Mouse (Mus musculus): ENCODE data around the gene Mydgf. TPM values are rescaled to one million over a fixed set of nuclear protein-coding genes. Genes with fewer than 3 reads are reported as not detected.

The Mydgf gene
- polyA plus RNA-seq, 1 experiment, result 60.6 TPM

DNA sequence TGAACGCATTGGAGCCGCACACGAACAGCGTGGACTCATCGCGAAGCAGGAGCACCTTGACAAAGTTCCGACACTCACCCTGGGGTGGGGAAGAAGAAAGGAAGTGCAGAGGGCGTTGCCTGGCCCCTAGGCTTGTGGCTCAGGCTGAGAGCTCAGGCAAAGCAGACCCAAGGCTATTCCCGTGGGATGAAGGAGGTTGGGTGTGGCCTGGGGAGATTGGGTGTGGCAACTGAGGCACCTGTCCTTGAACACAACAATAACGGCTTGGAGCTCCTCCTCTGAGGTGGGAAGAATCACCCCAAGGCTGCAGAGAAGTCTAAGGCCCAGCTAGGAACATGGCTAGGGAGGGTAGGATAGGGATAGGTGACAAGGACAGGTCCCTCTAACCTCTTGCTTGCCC lies 52.6 kb downstream of the Mydgf start:
- Histone ChIP-seq H3K27me3 (replicated peaks; ENCODE audit: control insufficient read depth, insufficient read depth, low read length) (no peaks in the 10 kb centered on the region), H3K27ac (ENCODE audit: insufficient read depth, low read depth, low read length) (no peak overlapping the region), H3K4me3 (ENCODE audit: insufficient read depth, low read depth, low read length) (no peak overlapping the region), H3K4me1 (ENCODE audit: control insufficient read depth, insufficient read depth, low read length) (no peaks in the 10 kb centered on the region), H3K36me3 (ENCODE audit: control insufficient read depth, insufficient read depth, low read length) (no peaks in the 10 kb centered on the region)
- WGBS, result 91% methylated on average over 10 of the region's 10 CpGs
- TF ChIP-seq CTCF (conservative IDR thresholded peaks at IDR 0.05; ENCODE audit: insufficient read depth, insufficient read length, low read depth, low read length), result no peak
- no peak for TF ChIP-seq POLR2A (IDR thresholded peaks at IDR 0.05; ENCODE audit: low read depth, low read length)
- DNase-seq, result no peak

DNA sequence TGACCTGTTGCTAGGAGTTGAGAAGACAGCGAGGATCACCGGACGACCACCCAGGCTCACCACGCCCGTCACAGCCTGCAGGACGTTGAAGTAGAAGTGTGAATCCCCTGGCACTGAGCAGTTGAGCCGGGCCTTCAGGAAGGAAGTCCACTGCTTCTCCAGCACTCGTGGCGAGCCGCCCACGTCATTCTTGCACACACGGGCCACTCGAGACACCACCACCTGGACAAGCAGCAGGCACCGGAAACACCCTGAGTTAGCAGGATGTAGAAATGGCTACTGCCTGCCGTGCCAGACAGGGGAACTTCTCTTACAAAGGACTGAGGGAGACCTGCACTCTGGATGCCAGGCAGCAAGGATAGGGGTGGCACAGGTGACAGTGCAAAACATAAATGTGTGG lies 55.5 kb downstream of the Mydgf start:
- Histone ChIP-seq H3K4me1 (ENCODE audit: control insufficient read depth, insufficient read depth, low read length) (no peaks in the 10 kb centered on the region), H3K4me3 (ENCODE audit: insufficient read depth, low read depth, low read length) (no peak overlapping the region), H3K27ac (ENCODE audit: insufficient read depth, low read depth, low read length) (no peak overlapping the region), H3K27me3 (replicated peaks; ENCODE audit: control insufficient read depth, insufficient read depth, low read length) (no peaks in the 10 kb centered on the region), H3K36me3 (ENCODE audit: control insufficient read depth, insufficient read depth, low read length) (no peaks in the 10 kb centered on the region)
- TF ChIP-seq POLR2A (IDR thresholded peaks at IDR 0.05; ENCODE audit: low read depth, low read length), result no peak
- TF ChIP-seq CTCF (conservative IDR thresholded peaks at IDR 0.05; ENCODE audit: insufficient read depth, insufficient read length, low read depth, low read length), result no peak
- WGBS, result 62% methylated on average over 15 of the region's 15 CpGs
- no peak for DNase-seq

DNA sequence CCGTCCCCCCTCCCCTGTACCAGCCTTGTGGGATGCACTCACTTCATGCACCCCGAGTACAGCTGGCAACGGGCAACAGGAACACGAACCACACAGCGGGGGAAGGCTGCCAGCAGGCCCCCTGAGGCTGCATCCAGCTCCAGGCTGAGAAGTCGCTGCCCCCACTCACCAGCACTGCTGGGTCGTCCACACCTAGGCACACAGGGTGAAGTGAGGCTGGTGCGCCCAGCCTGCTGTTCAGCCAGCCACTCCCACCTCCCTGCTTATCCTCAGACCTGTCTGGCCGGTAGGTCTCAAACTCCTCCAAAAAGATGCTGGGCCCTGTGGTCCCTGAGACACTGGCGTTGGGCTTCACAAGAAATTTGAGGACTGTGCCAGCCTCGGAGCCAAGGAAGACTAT lies 57.5 kb downstream of the Mydgf start:
- DNase-seq, result no peak
- Histone ChIP-seq H3K27me3 (replicated peaks; ENCODE audit: control insufficient read depth, insufficient read depth, low read length) (no peaks in the 10 kb centered on the region), H3K36me3 (ENCODE audit: control insufficient read depth, insufficient read depth, low read length) (no peaks in the 10 kb centered on the region), H3K4me1 (ENCODE audit: control insufficient read depth, insufficient read depth, low read length) (no peaks in the 10 kb centered on the region), H3K27ac (ENCODE audit: insufficient read depth, low read depth, low read length) (no peak overlapping the region), H3K4me3 (ENCODE audit: insufficient read depth, low read depth, low read length) (no peak overlapping the region)
- TF ChIP-seq CTCF (conservative IDR thresholded peaks at IDR 0.05; ENCODE audit: insufficient read depth, insufficient read length, low read depth, low read length), result no peak
- no peak for TF ChIP-seq POLR2A (IDR thresholded peaks at IDR 0.05; ENCODE audit: low read depth, low read length)
- WGBS, result 84% methylated on average over 11 of the region's 11 CpGs

Other genes with a start within 250 kb of the Mydgf start
- gene Zfp119b, start 234.4 kb downstream of the Mydgf start, polyA plus RNA-seq (2012; rRNA removed), result 0.46 and 0.69 TPM in 2 replicates
- 3.1 and 3.5 TPM in 2 replicates for gene Ebi3, start 231.3 kb downstream of the Mydgf start, polyA plus RNA-seq (2012; rRNA removed)
- gene Yju2, start 224.8 kb downstream of the Mydgf start, polyA plus RNA-seq (2012; rRNA removed), result 7.2 and 7.7 TPM in 2 replicates
- 22.4 and 31.3 TPM in 2 replicates for gene Shd, start 213.5 kb downstream of the Mydgf start, polyA plus RNA-seq (2012; rRNA removed)
- gene Fsd1, start 197.4 kb downstream of the Mydgf start, polyA plus RNA-seq (2012; rRNA removed), result 0.36 and 0.48 TPM in 2 replicates
- gene Stap2, start 178.3 kb downstream of the Mydgf start, polyA plus RNA-seq (2012; rRNA removed), result 20.1 and 22.6 TPM in 2 replicates
- gene Mpnd, start 178.2 kb downstream of the Mydgf start, polyA plus RNA-seq (2012; rRNA removed), result 98.3 and 116 TPM in 2 replicates
- 48.7 and 56.7 TPM in 2 replicates for gene Sh3gl1, start 147.3 kb downstream of the Mydgf start, polyA plus RNA-seq (2012; rRNA removed)
- gene Chaf1a, start 143.5 kb downstream of the Mydgf start, polyA plus RNA-seq (2012; rRNA removed), result 1.0 and 1.2 TPM in 2 replicates
- gene Ubxn6, start 108.9 kb downstream of the Mydgf start, polyA plus RNA-seq (2012; rRNA removed), result 75.6 and 90.3 TPM in 2 replicates
- 29.1 and 33.5 TPM in 2 replicates for gene Hdgfl2, start 104.3 kb downstream of the Mydgf start, polyA plus RNA-seq (2012; rRNA removed)
- gene Plin4, start 74.1 kb downstream of the Mydgf start, polyA plus RNA-seq (2012; rRNA removed), result 14.4 and 23.3 TPM in 2 replicates
- gene Plin5, start 66.3 kb downstream of the Mydgf start, polyA plus RNA-seq (2012; rRNA removed), result 8.4 and 10.1 TPM in 2 replicates
- gene Lrg1, start 61.9 kb downstream of the Mydgf start, polyA plus RNA-seq (2012; rRNA removed), result 9.9 and 16.1 TPM in 2 replicates
- gene Sema6b, start 43.6 kb downstream of the Mydgf start, polyA plus RNA-seq (2012; rRNA removed), result 3.8 and 4.1 TPM in 2 replicates
- 1.7 and 2.7 TPM in 2 replicates for gene Tnfaip8l1, start 21.4 kb downstream of the Mydgf start, polyA plus RNA-seq (2012; rRNA removed)
- gene Dpp9, start 35.0 kb upstream of the Mydgf start, polyA plus RNA-seq (2012; rRNA removed), result 35.6 and 40.9 TPM in 2 replicates
- 23.7 and 28.2 TPM in 2 replicates for gene Fem1a, start 72.9 kb upstream of the Mydgf start, polyA plus RNA-seq (2012; rRNA removed)
- gene Ticam1, start 92.9 kb upstream of the Mydgf start, polyA plus RNA-seq (2012; rRNA removed), result 33.3 and 34.7 TPM in 2 replicates
- 34.8 and 43.1 TPM in 2 replicates for gene Plin3, start 109.0 kb upstream of the Mydgf start, polyA plus RNA-seq (2012; rRNA removed)
- gene Arrdc5, start 116.4 kb upstream of the Mydgf start, polyA plus RNA-seq (2012; rRNA removed), result not detected in 2 replicates
- gene Uhrf1, start 119.4 kb upstream of the Mydgf start, polyA plus RNA-seq (2012; rRNA removed), result 1.2 and 2.3 TPM in 2 replicates
- gene Kdm4b, start 142.1 kb upstream of the Mydgf start, polyA plus RNA-seq (2012; rRNA removed), result 21.6 and 24.9 TPM in 2 replicates